Mouse (Mus musculus) bone marrow, adult 2 months (tissue): ENCODE results near the gene Rpl37.

ENCODE experiments used
- CTCF ChIP-seq: fragments of 200-500 bp; IDR thresholded peaks from 2 replicates; pipeline ENCODE4 v1.5.1; 2011; ENCODE audit warnings: low read length, control low read depth; ENCODE audit not compliant: control insufficient read depth, insufficient read depth
- POLR2A ChIP-seq: fragments of 200-500 bp; IDR thresholded peaks from 2 replicates; pipeline ENCODE4 v1.6.1; 2011; ENCODE audit warnings: low read depth, mild to moderate bottlenecking, control low read depth, low read length, borderline replicate concordance; ENCODE audit not compliant: control insufficient read depth

GRCm38 (mm10) chr15:5133301-5133700 is 16.9 kb downstream of the Rpl37 start:
- no peak for TF ChIP-seq CTCF
- TF ChIP-seq POLR2A, result no peak
